Mouse (Mus musculus): ENCODE measurements at regions not wholly inside any gene's neighbourhood (a gene's known extent, or its start where the extent isn't known, plus 50 kb on each side); places are given as distances from the start of the nearest gene placed in this dataset.
"Not testable (repeated sequence)": the region's sequence is repeated elsewhere in the genome, so short reads cannot be mapped to it uniquely, and the experiment has no call there.

DNA sequence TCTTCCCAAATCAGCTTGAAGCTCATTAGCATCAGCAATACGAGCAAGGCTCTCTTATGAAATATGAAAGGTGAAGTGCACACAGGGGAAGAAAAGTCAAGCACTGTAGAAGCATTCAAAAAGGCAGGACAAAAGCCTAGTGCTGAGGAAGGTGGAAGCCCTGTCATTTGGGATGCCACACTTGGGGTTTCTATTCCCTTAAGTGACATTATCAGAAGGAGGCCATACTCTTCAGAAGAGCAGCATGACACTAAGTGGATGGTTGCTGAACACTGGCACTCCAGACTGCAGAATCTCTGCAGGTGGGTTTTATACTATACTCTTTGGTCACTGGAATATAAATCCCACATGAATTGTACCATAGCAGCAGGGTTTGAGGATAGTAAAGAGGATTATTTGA lies 120.4 kb upstream of the Pcsk1 start:
- no peaks in the 10 kb centered on the region for H3K36me3 ChIP-seq (ENCODE audit: control insufficient read depth, insufficient read depth, low read length)
- H3K27ac ChIP-seq (replicated peaks; ENCODE audit: low read depth, low read length): no peak overlapping the region
- 44% methylated on average over 1 of the region's 1 CpGs for WGBS
- no peaks in the 10 kb centered on the region for H3K27me3 ChIP-seq (ENCODE audit: control insufficient read depth, insufficient read depth, low read length)
- H3K4me2 ChIP-seq (ENCODE audit: low read length): no peak overlapping the region
- no peak overlapping the region for H3K4me3 ChIP-seq (replicated peaks; ENCODE audit: low read depth, low read length)
- no peaks in the 10 kb centered on the region for H3K9me3 ChIP-seq (ENCODE audit: control insufficient read depth, low read length)
- no peak overlapping the region for H3K9ac ChIP-seq (replicated peaks; ENCODE audit: low read length)
- DNase-seq (peak; percentile 8), ATAC-seq (ENCODE audit: low FRiP score, low TSS enrichment) (no peak)
- H3K4me1 ChIP-seq (ENCODE audit: control insufficient read depth, insufficient read depth, low read length): no peaks in the 10 kb centered on the region

DNA sequence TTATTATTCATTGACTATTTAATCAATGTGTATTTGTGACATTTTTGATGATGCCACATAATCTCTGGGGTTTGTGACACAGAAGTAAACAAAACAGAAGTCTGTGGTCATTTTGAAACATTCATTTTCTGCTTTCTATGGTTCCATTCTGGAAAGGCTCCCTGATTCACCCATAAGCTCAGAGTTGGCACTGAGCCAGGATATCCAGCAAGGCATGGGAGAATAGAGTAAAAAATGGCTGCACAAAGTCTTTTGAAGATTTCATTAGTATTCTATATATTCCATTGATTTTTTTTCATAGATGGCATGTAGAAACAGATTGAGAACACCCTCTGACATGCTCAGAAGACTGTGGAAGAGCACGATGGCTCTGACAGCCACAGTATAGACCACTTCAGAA lies 133.8 kb upstream of the Pcsk1 start:
- no peak overlapping the region for H3K27ac ChIP-seq (replicated peaks; ENCODE audit: low read depth, low read length)
- no peaks in the 10 kb centered on the region for H3K27me3 ChIP-seq (ENCODE audit: control insufficient read depth, insufficient read depth, low read length)
- no peaks in the 10 kb centered on the region for H3K9me3 ChIP-seq (ENCODE audit: control insufficient read depth, low read length)
- no peaks in the 10 kb centered on the region for H3K4me1 ChIP-seq (ENCODE audit: control insufficient read depth, insufficient read depth, low read length)
- no peak overlapping the region for H3K4me2 ChIP-seq (ENCODE audit: low read length)
- 49% methylated on average over 1 of the region's 1 CpGs for WGBS
- no peak overlapping the region for H3K9ac ChIP-seq (replicated peaks; ENCODE audit: low read length)
- ATAC-seq (ENCODE audit: low FRiP score, low TSS enrichment): no peak; the same call in 1 of the 2 replicates
- H3K36me3 ChIP-seq (ENCODE audit: control insufficient read depth, insufficient read depth, low read length): no peaks in the 10 kb centered on the region
- H3K4me3 ChIP-seq (replicated peaks; ENCODE audit: low read depth, low read length): no peak overlapping the region
- peak; percentile 63 for DNase-seq

DNA sequence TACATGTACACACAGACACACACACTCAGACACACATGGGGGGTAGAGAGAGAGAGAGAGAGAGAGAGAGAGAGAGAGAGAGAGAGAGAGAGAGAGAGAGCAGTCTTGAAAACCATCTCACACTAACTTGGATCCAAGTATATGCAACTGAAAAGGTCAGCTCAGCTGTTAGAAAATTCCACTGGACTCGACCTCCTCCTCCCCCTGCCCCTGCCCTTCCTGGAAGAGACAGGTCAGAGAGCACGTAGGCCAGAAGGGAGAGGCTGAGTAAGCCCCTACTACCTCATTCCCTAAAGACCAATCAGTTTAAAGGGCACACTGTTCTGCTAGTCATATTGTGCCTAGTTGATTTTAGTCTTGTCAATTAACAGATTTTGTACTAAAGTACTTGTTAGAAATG lies 105.0 kb upstream of the Cast start:
- H3K9ac ChIP-seq (replicated peaks; ENCODE audit: low read length); H3K9me3 ChIP-seq (ENCODE audit: control insufficient read depth, low read length); H3K4me2 ChIP-seq (ENCODE audit: low read length); H3K4me1 ChIP-seq (ENCODE audit: control insufficient read depth, insufficient read depth, low read length); H3K4me3 ChIP-seq (replicated peaks; ENCODE audit: low read depth, low read length); DNase-seq; H3K36me3 ChIP-seq (ENCODE audit: control insufficient read depth, insufficient read depth, low read length); H3K27me3 ChIP-seq (ENCODE audit: control insufficient read depth, insufficient read depth, low read length); ATAC-seq (ENCODE audit: low FRiP score, low TSS enrichment); H3K27ac ChIP-seq (replicated peaks; ENCODE audit: low read depth, low read length): not testable (repeated sequence)
- WGBS: 39% methylated on average over 2 of the region's 2 CpGs

DNA sequence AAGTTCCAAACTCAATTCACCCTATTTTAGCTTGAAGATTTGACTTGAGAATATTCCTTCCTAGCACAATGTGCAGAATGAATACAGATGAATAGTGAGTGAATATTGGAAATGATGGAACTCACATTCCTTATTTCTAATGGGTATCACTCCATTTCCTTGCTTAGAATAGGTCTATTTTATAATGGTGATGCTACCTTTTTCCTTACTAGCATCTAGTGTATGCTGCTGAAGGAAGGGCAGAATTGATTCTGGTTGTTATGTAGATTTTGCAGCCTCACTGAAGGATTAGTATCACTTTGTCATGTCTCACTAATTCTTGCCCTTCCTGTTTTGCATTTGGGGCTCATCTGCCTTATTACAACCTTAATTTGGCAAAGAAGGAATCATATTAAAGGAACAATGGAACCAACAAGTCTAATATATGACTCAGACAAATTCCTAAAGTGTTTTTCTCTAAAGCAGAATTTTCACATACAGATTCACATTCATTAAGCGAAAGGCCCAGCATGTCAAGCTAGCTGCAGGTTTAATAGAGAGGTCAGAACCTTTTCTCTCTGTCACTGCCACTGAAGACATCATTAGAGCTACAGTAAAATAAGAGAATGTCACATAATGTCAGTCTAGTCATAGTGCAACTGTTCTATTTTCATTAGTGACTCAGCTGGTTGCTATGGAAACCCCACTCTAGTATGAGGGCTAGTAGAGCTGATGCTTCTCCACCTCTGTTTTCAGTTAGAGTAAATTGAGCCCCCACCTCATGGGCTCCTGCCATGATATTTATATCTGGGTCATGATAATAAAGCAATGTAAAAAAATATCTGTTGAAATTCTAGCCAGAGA lies 94.8 kb upstream of the Cast start:
- H3K4me3 ChIP-seq (replicated peaks; ENCODE audit: low read depth, low read length): no peak overlapping the region
- 77% methylated on average over 1 of the region's 1 CpGs for WGBS
- ATAC-seq (ENCODE audit: low FRiP score, low TSS enrichment): peak; percentile 42; the same call in 1 of the 2 replicates
- no peaks in the 10 kb centered on the region for H3K27me3 ChIP-seq (ENCODE audit: control insufficient read depth, insufficient read depth, low read length)
- H3K4me1 ChIP-seq (ENCODE audit: control insufficient read depth, insufficient read depth, low read length): 0 out of 2 replicates have a peak, but pooled peaks cover 3% of the 10 kb centered on the region
- no peaks in the 10 kb centered on the region for H3K9me3 ChIP-seq (ENCODE audit: control insufficient read depth, low read length)
- no peak overlapping the region for H3K4me2 ChIP-seq (ENCODE audit: low read length)
- peak; percentile 79 for DNase-seq
- H3K9ac ChIP-seq (replicated peaks; ENCODE audit: low read length): no peak overlapping the region
- H3K27ac ChIP-seq (replicated peaks; ENCODE audit: low read depth, low read length): peak overlapping the region; percentile 45; the same call in 1 of the 2 replicates
- H3K36me3 ChIP-seq (ENCODE audit: control insufficient read depth, insufficient read depth, low read length): no peaks in the 10 kb centered on the region

DNA sequence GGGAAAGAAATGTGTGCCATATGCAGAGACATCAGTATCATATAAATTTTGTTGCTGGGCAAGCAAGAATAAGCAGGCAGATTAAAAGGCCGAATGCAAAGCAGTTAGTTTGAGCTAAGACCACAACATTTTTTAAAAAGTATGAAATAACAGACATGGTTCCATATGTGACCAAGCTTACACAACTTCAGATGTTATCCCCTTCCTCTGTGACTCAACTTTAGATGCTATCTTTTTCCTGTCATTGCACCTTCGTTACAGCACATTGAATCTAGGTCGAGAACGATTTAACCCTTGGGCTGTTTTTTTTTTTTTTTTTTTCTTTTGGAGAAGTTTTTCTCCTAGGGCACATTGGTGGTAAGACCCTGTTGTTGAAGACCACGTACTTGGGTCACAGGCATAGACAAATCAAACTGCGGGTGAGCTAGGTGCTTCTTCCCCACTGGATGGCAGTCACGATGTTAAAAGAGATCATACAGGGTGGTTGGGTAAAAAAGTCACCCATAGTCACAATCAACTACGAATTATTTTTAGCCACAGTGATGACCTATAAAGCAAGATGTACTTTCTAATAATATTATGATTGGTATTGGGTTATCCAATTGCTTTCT lies 81.4 kb upstream of the Cast start:
- 88% methylated on average over 8 of the region's 8 CpGs for WGBS
- Histone ChIP-seq H3K4me3 (replicated peaks; ENCODE audit: low read depth, low read length) (no peak overlapping the region), H3K27me3 (ENCODE audit: control insufficient read depth, insufficient read depth, low read length) (no peaks in the 10 kb centered on the region), H3K36me3 (ENCODE audit: control insufficient read depth, insufficient read depth, low read length) (no peaks in the 10 kb centered on the region), H3K9ac (replicated peaks; ENCODE audit: low read length) (no peak overlapping the region), H3K4me2 (ENCODE audit: low read length) (no peak overlapping the region), H3K27ac (replicated peaks; ENCODE audit: low read depth, low read length) (no peak overlapping the region), H3K9me3 (ENCODE audit: control insufficient read depth, low read length) (no peaks in the 10 kb centered on the region), H3K4me1 (ENCODE audit: control insufficient read depth, insufficient read depth, low read length) (no peaks in the 10 kb centered on the region)
- DNase-seq: no peak
- ATAC-seq (ENCODE audit: low FRiP score, low TSS enrichment): no peak

DNA sequence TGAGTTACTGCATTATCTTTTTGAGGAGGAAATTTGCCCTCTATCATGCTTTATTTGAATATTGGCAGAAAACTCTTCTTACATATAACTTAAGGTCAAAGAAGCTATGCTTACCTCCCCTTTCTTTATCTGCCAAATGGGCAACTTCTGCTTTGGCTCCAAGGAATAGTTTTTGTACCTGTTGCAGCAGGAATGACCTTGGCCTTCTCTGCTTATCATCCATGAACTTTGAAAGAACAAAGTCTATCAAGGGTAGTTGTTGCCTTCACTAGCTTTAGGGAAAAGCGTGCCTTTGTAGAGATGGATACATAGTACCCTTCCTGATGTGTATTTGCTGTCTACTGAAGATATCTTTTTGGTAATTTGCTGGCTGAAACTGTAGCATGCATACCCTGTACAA lies 59.1 kb upstream of the Cast start:
- 84% methylated on average over 1 of the region's 1 CpGs for WGBS
- ATAC-seq (ENCODE audit: low FRiP score, low TSS enrichment): no peak
- no peak overlapping the region for H3K4me2 ChIP-seq (ENCODE audit: low read length)
- no peaks in the 10 kb centered on the region for H3K36me3 ChIP-seq (ENCODE audit: control insufficient read depth, insufficient read depth, low read length)
- no peaks in the 10 kb centered on the region for H3K9me3 ChIP-seq (ENCODE audit: control insufficient read depth, low read length)
- no peak for DNase-seq
- H3K4me1 ChIP-seq (ENCODE audit: control insufficient read depth, insufficient read depth, low read length): no peaks in the 10 kb centered on the region
- H3K27me3 ChIP-seq (ENCODE audit: control insufficient read depth, insufficient read depth, low read length): no peaks in the 10 kb centered on the region
- no peak overlapping the region for H3K4me3 ChIP-seq (replicated peaks; ENCODE audit: low read depth, low read length)
- H3K9ac ChIP-seq (replicated peaks; ENCODE audit: low read length): no peak overlapping the region
- H3K27ac ChIP-seq (replicated peaks; ENCODE audit: low read depth, low read length): no peak overlapping the region

DNA sequence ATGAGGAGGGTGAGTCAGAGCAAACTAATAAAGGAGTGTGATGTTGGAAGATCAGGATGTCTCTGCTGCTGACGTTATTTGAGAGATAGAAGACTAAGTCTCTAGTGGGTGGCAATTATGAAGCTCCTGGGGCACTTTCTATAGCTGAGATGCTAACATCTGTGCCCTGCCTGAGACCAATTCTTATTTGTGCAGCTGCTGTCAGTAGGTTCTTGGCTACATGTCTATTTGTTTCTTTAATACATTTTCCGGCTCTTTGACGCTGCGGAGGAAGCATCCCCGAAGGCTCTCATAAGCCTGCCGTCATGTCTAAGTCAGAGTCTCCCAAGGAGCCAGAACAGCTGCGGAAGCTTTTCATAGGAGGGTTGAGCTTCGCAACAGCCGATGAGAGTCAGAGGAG lies 55.4 kb upstream of the Cast start:
- Histone ChIP-seq H3K4me3 (replicated peaks; ENCODE audit: low read depth, low read length) (no peak overlapping the region), H3K4me1 (ENCODE audit: control insufficient read depth, insufficient read depth, low read length) (no peaks in the 10 kb centered on the region), H3K4me2 (ENCODE audit: low read length) (no peak overlapping the region), H3K27me3 (ENCODE audit: control insufficient read depth, insufficient read depth, low read length) (no peaks in the 10 kb centered on the region), H3K9me3 (ENCODE audit: control insufficient read depth, low read length) (no peaks in the 10 kb centered on the region), H3K27ac (replicated peaks; ENCODE audit: low read depth, low read length) (no peak overlapping the region), H3K9ac (replicated peaks; ENCODE audit: low read length) (no peak overlapping the region), H3K36me3 (ENCODE audit: control insufficient read depth, insufficient read depth, low read length) (no peaks in the 10 kb centered on the region)
- no peak for DNase-seq
- no peak for ATAC-seq (ENCODE audit: low FRiP score, low TSS enrichment)
- 79% methylated on average over 9 of the region's 9 CpGs for WGBS

DNA sequence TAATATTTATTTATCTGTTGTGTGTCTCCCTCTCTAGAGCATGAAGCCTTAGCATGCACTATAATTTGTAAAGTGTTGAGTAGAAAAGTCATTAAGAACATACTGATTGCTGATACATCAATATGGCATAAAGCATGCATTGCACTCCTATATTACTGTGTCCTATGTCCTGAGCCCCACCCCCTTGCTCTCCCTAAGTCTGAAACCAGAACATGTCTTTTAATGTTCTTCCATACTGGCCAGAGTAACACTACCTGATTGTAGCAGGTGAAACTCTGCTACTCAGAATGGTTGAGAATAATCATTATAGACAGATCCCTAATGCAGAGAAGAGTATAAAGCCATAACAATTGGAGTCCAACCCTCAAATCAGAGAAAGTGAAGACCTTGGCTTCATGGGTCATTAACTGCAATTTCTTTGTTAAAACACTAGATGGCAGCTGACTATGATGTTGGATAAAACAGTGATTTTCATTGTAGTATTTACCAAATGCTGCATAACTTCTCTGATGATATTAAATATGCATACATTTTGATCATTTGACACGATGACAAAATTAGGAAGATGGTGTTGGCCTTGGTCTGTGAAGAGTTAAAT lies 52.9 kb upstream of the Cast start:
- 12% methylated on average over 1 of the region's 1 CpGs for WGBS
- ATAC-seq (ENCODE audit: low FRiP score, low TSS enrichment): no peak

More for the DNA sequence above, 52.9 kb upstream of the Cast start:
- Histone ChIP-seq H3K27me3 (ENCODE audit: control insufficient read depth, insufficient read depth, low read length) (no peaks in the 10 kb centered on the region), H3K9ac (replicated peaks; ENCODE audit: low read length) (no peak overlapping the region), H3K9me3 (ENCODE audit: control insufficient read depth, low read length) (no peaks in the 10 kb centered on the region), H3K4me2 (ENCODE audit: low read length) (no peak overlapping the region), H3K36me3 (ENCODE audit: control insufficient read depth, insufficient read depth, low read length) (no peaks in the 10 kb centered on the region), H3K4me3 (replicated peaks; ENCODE audit: low read depth, low read length) (no peak overlapping the region), H3K27ac (replicated peaks; ENCODE audit: low read depth, low read length) (no peak overlapping the region), H3K4me1 (ENCODE audit: control insufficient read depth, insufficient read depth, low read length) (no peaks in the 10 kb centered on the region)
- DNase-seq: peak; percentile 65
